Mouse (Mus musculus) brain, embryonic 18.5 days (tissue): ENCODE data around the gene Gabpb2.

Experiments
- DNase-seq: peaks from one replicate; pipeline ENCODE4 v3.0.0-alpha.2; 2012; ENCODE audit warnings: low read depth, low spot score

Gabpb2 gene

GRCm38 (mm10) chr3:95194721-95195135, 23.0 kb downstream of the Gabpb2 start:
- DNase-seq = no peak

- no peak for DNase-seq
These were observed 30.8 kb downstream of the Gabpb2 start for GRCm38 (mm10) chr3:95186888-95187287.

- no peak for DNase-seq
These were observed 31.6 kb downstream of the Gabpb2 start for GRCm38 (mm10) chr3:95186100-95186499.

- no peak for DNase-seq
These were observed 32.7 kb downstream of the Gabpb2 start for GRCm38 (mm10) chr3:95184796-95185577.

GRCm38 (mm10) chr3:95181841-95182240, 35.9 kb downstream of the Gabpb2 start:
- DNase-seq = no peak

GRCm38 (mm10) chr3:95179890-95180289, 37.8 kb downstream of the Gabpb2 start:
- no peak for DNase-seq

- DNase-seq = no peak
These were observed 38.8 kb downstream of the Gabpb2 start for GRCm38 (mm10) chr3:95178948-95179347.

- DNase-seq = no peak
These were observed 40.1 kb downstream of the Gabpb2 start for GRCm38 (mm10) chr3:95177583-95177982.

GRCm38 (mm10) chr3:95176500-95176899, 41.2 kb downstream of the Gabpb2 start:
- DNase-seq = no peak

- no peak for DNase-seq
These were observed 43.6 kb downstream of the Gabpb2 start for GRCm38 (mm10) chr3:95174011-95174592.

- DNase-seq = no peak
These were observed 44.3 kb downstream of the Gabpb2 start for GRCm38 (mm10) chr3:95173256-95173949.

- DNase-seq = no peak
These were observed 45.0 kb downstream of the Gabpb2 start for GRCm38 (mm10) chr3:95172526-95173255.

GRCm38 (mm10) chr3:95171105-95171504, 46.6 kb downstream of the Gabpb2 start:
- no peak for DNase-seq

- DNase-seq = no peak
These were observed 47.7 kb downstream of the Gabpb2 start for GRCm38 (mm10) chr3:95169996-95170395.

- no peak for DNase-seq
These were observed 52.9 kb downstream of the Gabpb2 start for GRCm38 (mm10) chr3:95164840-95165239.

- DNase-seq = no peak
These were observed 53.5 kb downstream of the Gabpb2 start for GRCm38 (mm10) chr3:95164256-95164550.

GRCm38 (mm10) chr3:95163419-95164255, 54.1 kb downstream of the Gabpb2 start:
- no peak for DNase-seq

GRCm38 (mm10) chr3:95162345-95162628, 55.4 kb downstream of the Gabpb2 start:
- DNase-seq = no peak

- no peak for DNase-seq
These were observed 55.9 kb downstream of the Gabpb2 start for GRCm38 (mm10) chr3:95161618-95162344.

GRCm38 (mm10) chr3:95161041-95161551, 56.6 kb downstream of the Gabpb2 start:
- DNase-seq = no peak
